Mouse (Mus musculus): ENCODE data around the gene Zfp385c. TPM values are rescaled to one million over a fixed set of nuclear protein-coding genes. Genes with fewer than 3 reads are reported as not detected.
A peak's percentile ranks its signal among the peaks of the same experiment; 100 is the strongest.

Zfp385c gene
- polyA plus RNA-seq, 1 experiment from 2014 or later, result 1.5 TPM

GRCm38 (mm10) chr11:100648405-100648804 lies 43.9 kb downstream of the Zfp385c start:
- Histone ChIP-seq H3K36me3 (no peaks in the 10 kb centered on the region), H3K4me1 (0 out of 2 replicates have a peak, but pooled peaks cover 17% of the 10 kb centered on the region), H3K4me2 (replicated peaks) (no peak overlapping the region), H3K4me3 (no peak overlapping the region), H3K27me3 (peaks cover 32% of the 10 kb centered on the region), H3K9me3 (no peaks in the 10 kb centered on the region), H3K9ac (no peak overlapping the region), H3K27ac (no peak overlapping the region)
- 80% methylated on average over 8 of the region's 8 CpGs for WGBS
- ATAC-seq (ENCODE audit: insufficient number of reproducible peaks, insufficient read depth, low FRiP score, low TSS enrichment), result no peak

- Histone ChIP-seq H3K4me3 (no peak overlapping the region), H3K9me3 (no peaks in the 10 kb centered on the region), H3K36me3 (no peaks in the 10 kb centered on the region), H3K27ac (no peak overlapping the region), H3K4me2 (replicated peaks) (no peak overlapping the region), H3K27me3 (peaks cover 19% of the 10 kb centered on the region), H3K9ac (no peak overlapping the region), H3K4me1 (0 out of 2 replicates have a peak, but pooled peaks cover 14% of the 10 kb centered on the region)
- no peak for ATAC-seq (ENCODE audit: insufficient number of reproducible peaks, insufficient read depth, low FRiP score, low TSS enrichment)
- 7% methylated on average over 1 of the region's 1 CpGs for WGBS
These were observed 46.0 kb downstream of the Zfp385c start for GRCm38 (mm10) chr11:100646265-100646664.

DNA sequence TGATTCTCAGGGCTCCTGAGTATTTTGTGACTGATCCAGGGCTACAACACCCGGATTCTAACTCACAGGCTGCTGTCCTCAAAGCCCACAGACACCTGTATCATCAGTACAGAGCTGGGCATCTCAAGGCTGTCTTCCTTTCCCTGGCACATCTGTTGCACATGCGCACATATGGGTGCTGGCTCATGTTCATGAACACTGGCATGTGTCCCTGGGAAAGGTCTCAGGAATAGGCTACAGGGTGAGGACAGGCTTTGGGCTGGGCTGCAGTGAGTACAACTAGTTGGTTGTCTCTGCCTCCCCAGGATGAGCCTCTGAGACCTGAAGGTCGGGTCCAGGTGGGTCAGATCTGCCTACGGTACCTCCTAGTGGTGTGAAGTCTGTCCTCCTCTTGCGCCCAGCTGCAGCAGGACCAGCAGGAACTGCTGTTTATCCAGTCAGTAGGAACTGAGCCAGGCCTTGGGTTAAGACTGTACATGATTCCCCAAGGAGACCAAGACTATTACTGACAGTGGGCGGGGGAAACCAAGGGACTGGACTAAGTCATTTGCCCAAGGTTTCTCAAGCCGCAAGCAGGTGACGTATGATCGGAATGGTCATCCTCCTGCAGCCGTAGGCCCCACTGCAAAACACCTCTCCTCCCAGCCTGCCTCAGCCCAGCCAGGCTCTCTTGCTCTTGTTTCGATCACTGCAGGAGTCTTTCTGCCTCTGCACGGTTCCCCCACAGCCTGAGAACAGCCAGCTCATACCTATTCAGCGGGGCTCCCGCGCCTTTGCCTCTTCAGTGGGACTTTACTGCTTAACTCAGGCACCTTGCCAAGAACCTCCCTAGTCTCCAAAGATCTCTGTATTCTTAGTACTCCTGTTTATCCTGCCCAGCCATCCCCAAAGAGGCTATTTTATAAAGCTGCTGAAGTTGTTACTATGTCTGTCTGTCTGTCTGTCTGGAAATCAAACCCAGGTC lies 48.4 kb downstream of the Zfp385c start:
- peaks cover 24% of the 10 kb centered on the region for H3K27me3 ChIP-seq
- 0 out of 2 replicates have a peak, but pooled peaks cover 8% of the 10 kb centered on the region for H3K4me1 ChIP-seq
- H3K9me3 ChIP-seq, result no peaks in the 10 kb centered on the region
- no peak for ATAC-seq (ENCODE audit: insufficient number of reproducible peaks, insufficient read depth, low FRiP score, low TSS enrichment)
- H3K4me3 ChIP-seq, result no peak overlapping the region
- no peaks in the 10 kb centered on the region for H3K36me3 ChIP-seq
- no peak overlapping the region for H3K4me2 ChIP-seq (replicated peaks)
- no peak overlapping the region for H3K27ac ChIP-seq
- no peak overlapping the region for H3K9ac ChIP-seq
- 64% methylated on average over 15 of the region's 15 CpGs for WGBS

- Histone ChIP-seq H3K4me1 (0 out of 2 replicates have a peak, but pooled peaks cover 8% of the 10 kb centered on the region), H3K9ac (peak overlapping the region; percentile 50), H3K9me3 (no peaks in the 10 kb centered on the region), H3K4me2 (replicated peaks) (peak overlapping the region; percentile 69), H3K27me3 (peaks cover 24% of the 10 kb centered on the region), H3K4me3 (peak overlapping the region; percentile 37), H3K27ac (no peak overlapping the region), H3K36me3 (no peaks in the 10 kb centered on the region)
- WGBS, result 8% methylated on average over 52 of the region's 52 CpGs
- ATAC-seq (ENCODE audit: insufficient number of reproducible peaks, insufficient read depth, low FRiP score, low TSS enrichment), result no peak
These were observed 51.9 kb downstream of the Zfp385c start for GRCm38 (mm10) chr11:100640159-100640906.

GRCm38 (mm10) chr11:100634530-100634929 lies 57.7 kb downstream of the Zfp385c start:
- Histone ChIP-seq H3K4me3 (no peak overlapping the region), H3K9me3 (no peaks in the 10 kb centered on the region), H3K27ac (no peak overlapping the region), H3K36me3 (no peaks in the 10 kb centered on the region), H3K4me1 (no peaks in the 10 kb centered on the region), H3K27me3 (peaks cover 12% of the 10 kb centered on the region), H3K9ac (no peak overlapping the region), H3K4me2 (replicated peaks) (no peak overlapping the region)
- WGBS, result 70% methylated on average over 7 of the region's 7 CpGs
- ATAC-seq (ENCODE audit: insufficient number of reproducible peaks, insufficient read depth, low FRiP score, low TSS enrichment), result no peak

DNA sequence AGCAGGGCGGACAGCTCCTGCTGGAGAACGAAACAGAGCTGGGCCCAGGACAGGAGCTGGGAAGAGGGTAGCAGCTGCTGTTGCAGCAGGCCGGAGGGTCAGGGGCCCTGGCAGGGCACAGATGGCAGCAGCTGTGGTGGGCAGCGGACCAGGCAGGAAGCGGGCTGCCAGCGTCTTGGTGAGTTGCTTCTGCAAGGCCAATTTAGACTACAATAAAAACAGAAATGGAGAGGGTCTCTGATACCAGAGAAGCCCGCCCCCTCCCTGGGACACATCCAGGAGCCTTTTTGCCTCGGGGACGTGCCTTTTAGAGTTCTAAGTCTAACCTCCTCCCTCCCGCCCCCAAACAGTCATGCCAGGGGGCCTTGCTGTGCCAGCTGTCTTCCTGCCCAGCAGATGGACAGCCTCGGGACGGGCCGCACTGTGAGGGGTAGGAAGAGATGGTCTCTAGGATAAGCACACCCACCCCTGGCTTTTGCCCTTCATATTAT lies 63.3 kb downstream of the Zfp385c start:
- Histone ChIP-seq H3K27ac (no peak overlapping the region), H3K27me3 (no peaks in the 10 kb centered on the region), H3K36me3 (peaks cover 33% of the 10 kb centered on the region), H3K9ac (no peak overlapping the region), H3K4me2 (replicated peaks) (no peak overlapping the region), H3K4me1 (peaks cover 4% of the 10 kb centered on the region), H3K4me3 (no peak overlapping the region), H3K9me3 (no peaks in the 10 kb centered on the region)
- WGBS, result 57% methylated on average over 13 of the region's 13 CpGs
- ATAC-seq (ENCODE audit: insufficient number of reproducible peaks, insufficient read depth, low FRiP score, low TSS enrichment), result no peak

DNA sequence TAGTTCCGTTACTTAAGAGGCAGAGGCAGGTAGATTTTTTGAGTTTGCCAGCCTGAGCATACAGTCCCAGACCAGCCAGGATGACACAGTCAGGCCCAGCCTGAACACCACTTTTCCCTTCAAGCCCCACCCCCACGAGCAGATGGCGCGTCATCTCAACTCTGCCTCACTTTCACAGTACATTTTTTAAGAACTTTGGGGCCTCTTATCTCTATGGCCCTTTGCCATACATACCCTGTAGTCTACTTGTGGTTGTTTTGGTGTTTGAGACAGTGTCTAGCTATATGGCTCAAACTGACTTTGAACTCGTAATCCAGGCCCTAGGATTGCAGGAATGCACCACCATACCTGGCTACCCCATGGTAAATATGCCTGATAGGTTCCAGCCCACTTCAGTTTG lies 64.2 kb downstream of the Zfp385c start:
- no peak for ATAC-seq (ENCODE audit: insufficient number of reproducible peaks, insufficient read depth, low FRiP score, low TSS enrichment)
- peaks cover 33% of the 10 kb centered on the region for H3K36me3 ChIP-seq
- H3K4me1 ChIP-seq, result peaks cover 10% of the 10 kb centered on the region
- no peak overlapping the region for H3K4me2 ChIP-seq (replicated peaks)
- no peak overlapping the region for H3K9ac ChIP-seq
- no peak overlapping the region for H3K4me3 ChIP-seq
- H3K9me3 ChIP-seq, result no peaks in the 10 kb centered on the region
- H3K27ac ChIP-seq, result no peak overlapping the region
- H3K27me3 ChIP-seq, result no peaks in the 10 kb centered on the region
- WGBS, result 91% methylated on average over 5 of the region's 5 CpGs

DNA sequence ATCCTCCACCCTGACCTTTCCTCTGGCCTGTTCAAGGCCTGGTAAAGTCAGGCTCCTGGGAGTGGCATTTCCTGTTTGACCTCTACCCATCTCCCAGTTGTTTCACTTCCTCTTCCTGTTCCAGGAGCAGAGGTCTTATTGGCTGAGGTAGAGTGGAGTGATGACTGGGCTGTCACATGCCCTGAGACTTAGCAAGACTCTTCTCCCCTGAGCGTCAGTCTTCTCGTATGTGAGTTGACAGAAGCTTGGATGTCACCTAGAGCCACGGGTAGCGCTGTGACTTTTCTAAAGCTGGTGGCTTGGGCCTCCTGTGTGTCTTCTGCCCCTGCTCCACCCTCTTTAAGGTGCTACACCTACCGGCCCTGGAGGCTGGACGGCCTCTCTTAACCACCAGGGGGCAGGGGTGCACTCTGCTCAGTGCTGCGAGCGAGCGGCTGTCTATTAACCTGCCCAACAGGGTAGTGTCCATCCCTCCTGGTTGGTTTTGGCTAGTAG lies 65.5 kb downstream of the Zfp385c start:
- WGBS, result 22% methylated on average over 9 of the region's 9 CpGs

GRCm38 (mm10) chr11:100625754-100626700 lies 66.2 kb downstream of the Zfp385c start:
- Histone ChIP-seq H3K4me3 (no peak overlapping the region), H3K9me3 (no peaks in the 10 kb centered on the region), H3K27me3 (no peaks in the 10 kb centered on the region), H3K36me3 (peaks cover 33% of the 10 kb centered on the region), H3K9ac (no peak overlapping the region), H3K4me2 (replicated peaks) (no peak overlapping the region), H3K4me1 (peaks cover 10% of the 10 kb centered on the region), H3K27ac (no peak overlapping the region)
- WGBS, result 91% methylated on average over 23 of the region's 23 CpGs
- ATAC-seq (ENCODE audit: insufficient number of reproducible peaks, insufficient read depth, low FRiP score, low TSS enrichment), result no peak

More for the DNA sequence above, 65.5 kb downstream of the Zfp385c start:
- no peak overlapping the region for H3K27ac ChIP-seq
- no peak for ATAC-seq (ENCODE audit: insufficient number of reproducible peaks, insufficient read depth, low FRiP score, low TSS enrichment)
- H3K4me3 ChIP-seq, result no peak overlapping the region
- H3K36me3 ChIP-seq, result peaks cover 33% of the 10 kb centered on the region
- peaks cover 10% of the 10 kb centered on the region for H3K4me1 ChIP-seq
- H3K4me2 ChIP-seq (replicated peaks), result no peak overlapping the region
- H3K9ac ChIP-seq, result no peak overlapping the region
- no peaks in the 10 kb centered on the region for H3K27me3 ChIP-seq
- H3K9me3 ChIP-seq, result no peaks in the 10 kb centered on the region

DNA sequence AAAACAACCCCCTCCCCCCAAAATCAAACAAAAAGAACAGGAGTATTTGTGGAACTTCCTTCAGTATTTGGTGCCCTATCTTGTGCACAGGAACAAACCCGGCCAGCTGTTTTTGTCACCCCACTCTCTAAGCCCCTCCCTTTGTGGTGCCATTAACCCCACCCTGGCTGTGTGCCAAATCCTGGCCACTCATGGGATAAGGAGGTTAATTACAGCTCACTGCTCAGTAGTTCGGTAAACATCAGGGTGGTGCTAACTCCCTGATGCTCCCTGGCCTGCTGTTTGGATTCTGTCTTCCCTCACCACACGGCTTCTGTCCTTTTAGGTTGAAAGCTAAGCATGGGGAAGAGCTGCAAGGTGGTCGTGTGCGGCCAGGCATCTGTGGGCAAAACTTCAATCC lies 68.4 kb downstream of the Zfp385c start:
- peak overlapping the region; percentile 81 for H3K9ac ChIP-seq
- no peak for ATAC-seq (ENCODE audit: insufficient number of reproducible peaks, insufficient read depth, low FRiP score, low TSS enrichment)
- no peak overlapping the region for H3K27ac ChIP-seq
- 59% methylated on average over 5 of the region's 5 CpGs for WGBS
- H3K4me1 ChIP-seq, result peaks cover 15% of the 10 kb centered on the region
- no peaks in the 10 kb centered on the region for H3K9me3 ChIP-seq
- no peaks in the 10 kb centered on the region for H3K27me3 ChIP-seq
- H3K4me2 ChIP-seq (replicated peaks), result peak overlapping the region; percentile 65
- peak overlapping the region; percentile 65 for H3K4me3 ChIP-seq
- peaks cover 33% of the 10 kb centered on the region for H3K36me3 ChIP-seq

GRCm38 (mm10) chr11:100622714-100623113 lies 69.5 kb downstream of the Zfp385c start:
- Histone ChIP-seq H3K36me3 (peaks cover 33% of the 10 kb centered on the region), H3K4me1 (peaks cover 23% of the 10 kb centered on the region), H3K9me3 (no peaks in the 10 kb centered on the region), H3K4me2 (replicated peaks) (peak overlapping the region; percentile 65), H3K9ac (peak overlapping the region; percentile 81), H3K27ac (peak overlapping the region; percentile 86), H3K4me3 (peak overlapping the region; percentile 65), H3K27me3 (no peaks in the 10 kb centered on the region)
- WGBS, result under 1% methylated on average over 24 of the region's 24 CpGs
- ATAC-seq (ENCODE audit: insufficient number of reproducible peaks, insufficient read depth, low FRiP score, low TSS enrichment), result peak; percentile 71
